Mouse (Mus musculus): ENCODE results near the gene Gm853. TPM values are rescaled to one million over a fixed set of nuclear protein-coding genes. Genes with fewer than 3 reads are reported as not detected.

Gene Gm853
- total RNA-seq, 2 experiments from 2014 or later = not detected

- intact Hi-C loops (cut with DNase I) = no loop called here
Measured at GRCm38 (mm10) chr4:130177536-130177935, 44.7 kb downstream of the Gm853 start.

GRCm38 (mm10) chr4:130177087-130177486 lies 45.1 kb downstream of the Gm853 start:
- no peak for DNase-seq (ENCODE audit: low spot score in 2 of 2)
- intact Hi-C loops (cut with DNase I) = no loop called here

More at GRCm38 (mm10) chr4:130177536-130177935, 44.7 kb downstream of the Gm853 start:
- no peak for DNase-seq (ENCODE audit: low spot score in 2 of 2)

GRCm38 (mm10) chr4:130176156-130176720 lies 46.0 kb downstream of the Gm853 start:
- intact Hi-C loops (cut with DNase I) = no loop called here
- DNase-seq (ENCODE audit: low spot score in 2 of 2) = no peak

- DNase-seq (ENCODE audit: low spot score in 2 of 2) = no peak
Measured at GRCm38 (mm10) chr4:130175072-130175711, 47.0 kb downstream of the Gm853 start, which contains the start of gene Tinagl1. Tinagl1 (minus strand) TSS chr4:130175122.

GRCm38 (mm10) chr4:130174335-130175031 lies 47.7 kb downstream of the Gm853 start:
- intact Hi-C loops (cut with DNase I) = no loop called here
- DNase-seq (ENCODE audit: low spot score in 2 of 2) = no peak

More at GRCm38 (mm10) chr4:130175072-130175711, 47.0 kb downstream of the Gm853 start, which contains the start of gene Tinagl1:
- intact Hi-C loops (cut with DNase I) = no loop called here

GRCm38 (mm10) chr4:130173911-130174311 lies 48.3 kb downstream of the Gm853 start:
- intact Hi-C loops (cut with DNase I) = no loop called here
- no peak for DNase-seq (ENCODE audit: low spot score in 2 of 2)

- DNase-seq (ENCODE audit: low spot score in 2 of 2) = no peak
- intact Hi-C loops (cut with DNase I) = no loop called here
Measured at GRCm38 (mm10) chr4:130173060-130173822, 49.0 kb downstream of the Gm853 start.

- intact Hi-C loops (cut with DNase I) = no loop called here
- DNase-seq (ENCODE audit: low spot score in 2 of 2) = no peak
Measured at GRCm38 (mm10) chr4:130171951-130172765, 50.0 kb downstream of the Gm853 start.

GRCm38 (mm10) chr4:130170362-130170761 lies 51.8 kb downstream of the Gm853 start:
- intact Hi-C loops (cut with DNase I) = no loop called here
- DNase-seq (ENCODE audit: low spot score in 2 of 2) = no peak

- no peak for DNase-seq (ENCODE audit: low spot score in 2 of 2)
- intact Hi-C loops (cut with DNase I) = no loop called here
Measured at GRCm38 (mm10) chr4:130169411-130169971, 52.7 kb downstream of the Gm853 start.

GRCm38 (mm10) chr4:130168280-130169183 lies 53.7 kb downstream of the Gm853 start:
- intact Hi-C loops (cut with DNase I) = no loop called here
- peak in 1 of 2 experiments; percentile 29 for DNase-seq (ENCODE audit: low spot score in 2 of 2)

GRCm38 (mm10) chr4:130167814-130168213 lies 54.4 kb downstream of the Gm853 start:
- intact Hi-C loops (cut with DNase I) = no loop called here
- DNase-seq (ENCODE audit: low spot score in 2 of 2) = no peak

- intact Hi-C loops (cut with DNase I) = no loop called here
- DNase-seq (ENCODE audit: low spot score in 2 of 2) = no peak
Measured at GRCm38 (mm10) chr4:130167321-130167720, 54.9 kb downstream of the Gm853 start.

GRCm38 (mm10) chr4:130166592-130166991 lies 55.6 kb downstream of the Gm853 start:
- DNase-seq (ENCODE audit: low spot score in 2 of 2) = no peak
- intact Hi-C loops (cut with DNase I) = no loop called here

GRCm38 (mm10) chr4:130166061-130166460 lies 56.1 kb downstream of the Gm853 start:
- no peak for DNase-seq (ENCODE audit: low spot score in 2 of 2)
- intact Hi-C loops (cut with DNase I) = no loop called here

GRCm38 (mm10) chr4:130164121-130164520 lies 58.1 kb downstream of the Gm853 start:
- intact Hi-C loops (cut with DNase I) = no loop called here

GRCm38 (mm10) chr4:130163391-130163861 lies 58.8 kb downstream of the Gm853 start:
- no peak for DNase-seq (ENCODE audit: low spot score in 2 of 2)
- intact Hi-C loops (cut with DNase I) = no loop called here

More at GRCm38 (mm10) chr4:130164121-130164520, 58.1 kb downstream of the Gm853 start:
- no peak for DNase-seq (ENCODE audit: low spot score in 2 of 2)

GRCm38 (mm10) chr4:130161349-130161748 lies 60.9 kb downstream of the Gm853 start:
- no peak for DNase-seq (ENCODE audit: low spot score in 2 of 2)
- intact Hi-C loops (cut with DNase I) = no loop called here

Measured in left cerebral cortex, postnatal 36 days (tissue).